Mouse (Mus musculus) lung, postnatal 25 days (tissue): ENCODE measurements around the gene Kcnj6.

Source experiments
- DNase-seq: peaks from one replicate; pipeline ENCODE4 v3.0.0; 2022; ENCODE audit warnings: low spot score

Gene Kcnj6

DNA sequence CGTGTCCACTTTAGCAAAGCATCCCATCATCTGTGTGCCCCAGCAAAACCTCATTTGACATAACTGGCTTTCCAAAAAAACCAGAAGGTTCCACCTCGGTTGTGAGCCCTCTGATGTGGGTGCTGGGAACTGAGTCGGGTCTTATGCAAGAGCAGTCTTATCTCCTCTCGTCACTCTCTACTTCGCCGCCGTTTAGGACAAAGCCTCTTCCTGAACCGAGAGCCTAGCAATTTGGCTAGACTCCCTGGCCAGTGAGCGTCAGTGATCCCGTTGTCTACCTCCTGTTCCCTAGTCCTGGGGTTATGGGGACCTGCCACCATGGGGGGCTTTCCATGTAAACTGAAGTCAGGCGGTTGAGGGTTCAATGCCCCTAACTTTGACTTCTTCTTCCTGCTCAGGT, 280.4 kb downstream of the Kcnj6 start:
- no peak for DNase-seq

GRCm38 (mm10) chr16:94714483-94714882, 283.0 kb downstream of the Kcnj6 start:
- DNase-seq = no peak

- DNase-seq = peak; percentile 69
Observed at GRCm38 (mm10) chr16:94713480-94714094, 283.9 kb downstream of the Kcnj6 start.

GRCm38 (mm10) chr16:94701971-94702370, 295.5 kb downstream of the Kcnj6 start:
- no peak for DNase-seq

DNA sequence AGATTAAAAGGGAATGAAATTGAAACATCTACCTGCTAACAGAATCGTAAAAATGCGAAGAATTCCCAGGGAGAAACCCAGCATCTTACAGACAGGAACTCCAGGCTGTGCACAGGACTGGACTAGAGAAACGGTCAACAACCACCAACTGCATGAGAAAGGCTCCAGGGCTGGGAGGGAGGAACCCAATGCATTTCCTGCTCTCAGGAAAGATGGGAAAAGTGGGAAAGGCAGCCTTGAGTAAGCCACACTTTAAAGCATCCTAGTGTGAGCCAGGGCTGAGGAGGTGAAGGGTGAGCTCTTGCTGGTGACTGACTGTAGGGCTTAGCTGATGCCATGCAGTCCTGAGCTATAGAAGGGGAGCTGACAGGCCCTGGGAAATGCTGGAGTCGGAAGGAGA, 296.4 kb downstream of the Kcnj6 start:
- DNase-seq = no peak
